Mouse (Mus musculus) heart, postnatal 25 days (tissue): ENCODE data around the gene Gm49395. TPM values are rescaled to one million over a fixed set of nuclear protein-coding genes. Genes with fewer than 3 reads are reported as not detected.

Source experiments
- DNase-seq: peaks from one replicate; pipeline ENCODE4 v3.0.0; 2022; ENCODE audit warnings: low spot score
- intact Hi-C: fragments of 180-260 bp; cut with DNase I; formaldehyde crosslinking; loops from one replicate; pipeline ENCODE4 v1.15.1; 2025
- total RNA-seq, 2 experiments: library from RNA; stranded (reverse); gene quantifications; 2 replicates each; pipeline ENCODE4 v1.2.3; 2021

Gm49395 gene
- total RNA-seq, 2 experiments from 2014 or later: 11.2 to 12.7 TPM

GRCm38 (mm10) chr13:115003444-115004053, 98.2 kb downstream of the Gm49395 start:
- no peak for DNase-seq
- intact Hi-C loops: no loop called here

DNA sequence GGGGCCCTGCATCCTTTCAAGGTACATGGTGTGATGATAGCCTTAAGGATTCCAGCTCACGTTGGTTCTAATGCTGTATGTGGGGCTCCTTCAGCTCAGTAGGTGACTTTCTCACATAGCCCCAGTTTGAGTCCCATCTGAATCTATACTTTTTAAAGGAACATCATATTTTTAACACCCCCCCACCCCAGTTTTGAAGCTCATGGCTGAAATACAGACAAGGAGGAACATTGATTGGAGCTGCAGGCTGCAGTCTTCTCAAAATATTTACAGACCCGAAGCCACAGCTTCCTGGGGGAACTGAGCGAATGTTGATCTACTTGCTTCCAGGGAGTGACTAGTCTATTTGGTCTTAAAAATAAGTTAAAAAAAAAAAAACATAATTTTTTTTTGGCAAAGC, 98.9 kb downstream of the Gm49395 start:
- DNase-seq: no peak
- intact Hi-C loops: no loop called here

- no peak for DNase-seq
- intact Hi-C loops: no loop called here
These were observed 99.6 kb downstream of the Gm49395 start for GRCm38 (mm10) chr13:115002155-115002554.

- no peak for DNase-seq
- intact Hi-C loops: no loop called here
These were observed 102.1 kb downstream of the Gm49395 start for GRCm38 (mm10) chr13:114999582-114999981.

- intact Hi-C loops: no loop called here
These were observed 103.6 kb downstream of the Gm49395 start for GRCm38 (mm10) chr13:114998100-114998499.

GRCm38 (mm10) chr13:114992260-114993014, 109.3 kb downstream of the Gm49395 start:
- intact Hi-C loops: no loop called here
- DNase-seq: no peak

More at GRCm38 (mm10) chr13:114998100-114998499, 103.6 kb downstream of the Gm49395 start:
- DNase-seq: no peak

GRCm38 (mm10) chr13:114987668-114988067, 114.1 kb downstream of the Gm49395 start:
- intact Hi-C loops: loop anchor here (2.0 to 10.0 kb wide), 3 partner anchors 115 to 1727 kb away; partner anchors contain the start of genes Gm49395 and Itga1
- DNase-seq: no peak

- intact Hi-C loops: loop anchor here (2.0 to 10.0 kb wide), 3 partner anchors 115 to 1728 kb away; partner anchors contain the start of genes Gm49395 and Itga1
- no peak for DNase-seq
These were observed 114.6 kb downstream of the Gm49395 start for GRCm38 (mm10) chr13:114987161-114987560.

Other genes starting within 250 kb of the Gm49395 start
- under 1 TPM; 0.78 to 0.81 TPM for gene Itga2, start 169.8 kb downstream of the Gm49395 start, total RNA-seq
- gene Pelo, start 11.7 kb downstream of the Gm49395 start, total RNA-seq: 10 to 100 TPM; 14.1 to 16.0 TPM
- gene Itga1, start within 50 bp of the Gm49395 start, total RNA-seq: 10 to 100 TPM; 41.1 to 45.2 TPM